Mouse (Mus musculus): ENCODE data around the gene Vdr.
"Not testable (repeated sequence)": the region's sequence is repeated elsewhere in the genome, so short reads cannot be mapped to it uniquely, and the experiment has no call there.

Gene Vdr

DNA sequence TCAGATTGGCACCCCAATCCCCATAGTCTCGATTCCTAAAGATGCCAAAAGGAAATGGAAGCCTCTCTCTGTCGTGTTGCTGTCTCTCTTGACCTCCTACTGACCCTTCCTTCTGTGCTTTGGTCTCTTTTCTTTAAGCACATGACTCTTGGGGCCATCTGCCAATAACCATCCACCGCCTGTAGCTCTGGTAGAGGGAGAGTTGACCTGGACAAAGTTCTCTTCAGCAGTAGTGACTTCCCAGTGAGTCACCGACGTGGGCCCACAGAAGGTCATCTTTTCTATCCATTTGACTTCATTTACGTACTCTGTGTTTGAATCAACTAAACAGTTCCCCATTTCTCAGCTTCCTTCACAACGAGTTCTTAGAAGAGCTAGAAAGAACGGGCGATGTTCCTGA lies 30.0 kb downstream of the Vdr start:
- no peak for DNase-seq (ENCODE audit: low spot score in 2 of 2)

DNA sequence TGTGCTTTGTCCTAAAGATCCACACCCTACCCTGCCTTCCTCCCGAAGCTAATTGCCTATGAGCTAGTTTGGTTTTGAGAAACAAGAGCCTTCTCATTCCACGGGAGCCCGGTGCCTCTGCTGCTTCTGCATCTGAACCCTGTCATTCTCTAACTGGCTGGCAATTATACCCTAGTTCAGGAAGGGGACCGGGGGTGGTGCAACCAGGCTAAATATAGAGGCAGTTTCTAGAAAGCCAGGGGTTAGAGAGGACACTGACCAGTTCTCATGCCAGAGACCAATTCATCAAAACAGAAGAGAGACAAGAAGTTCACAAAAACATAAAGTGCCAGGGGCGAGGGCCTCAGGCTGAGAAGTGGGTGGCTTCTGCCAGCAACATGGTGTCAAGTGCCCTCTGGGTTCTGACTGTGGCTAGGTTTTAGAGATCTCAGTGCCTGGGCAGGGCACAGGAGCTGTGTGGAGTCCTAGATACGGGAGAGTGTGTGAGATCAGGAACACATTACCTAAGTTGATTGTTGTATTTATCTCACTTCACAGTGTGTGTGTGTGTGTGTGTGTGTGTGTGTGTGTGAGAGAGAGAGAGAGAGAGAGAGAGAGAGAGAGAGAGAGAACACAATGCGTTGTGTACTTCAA lies 31.6 kb downstream of the Vdr start:
- no peak for DNase-seq (ENCODE audit: low spot score in 2 of 2)

DNA sequence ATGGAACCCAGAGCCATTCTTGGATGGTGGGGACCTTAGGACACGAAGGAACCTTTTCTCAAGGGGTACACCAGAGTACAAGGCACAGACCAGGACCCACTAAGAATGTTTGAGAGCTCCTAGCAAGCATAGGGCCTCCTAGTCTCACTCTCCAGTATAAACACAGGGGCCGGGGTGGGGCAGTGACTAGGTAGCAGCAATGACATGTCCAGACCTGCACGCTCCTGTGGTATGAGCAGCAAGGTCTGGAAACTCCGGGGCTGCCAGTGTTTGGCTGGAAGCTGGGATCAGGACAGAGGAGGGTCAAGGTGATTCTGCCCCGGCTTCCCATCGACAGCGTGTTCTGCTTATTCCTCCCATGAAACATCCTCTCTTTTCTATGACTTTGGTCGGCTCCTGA lies 34.6 kb downstream of the Vdr start:
- no peak for DNase-seq (ENCODE audit: low spot score in 2 of 2)

DNA sequence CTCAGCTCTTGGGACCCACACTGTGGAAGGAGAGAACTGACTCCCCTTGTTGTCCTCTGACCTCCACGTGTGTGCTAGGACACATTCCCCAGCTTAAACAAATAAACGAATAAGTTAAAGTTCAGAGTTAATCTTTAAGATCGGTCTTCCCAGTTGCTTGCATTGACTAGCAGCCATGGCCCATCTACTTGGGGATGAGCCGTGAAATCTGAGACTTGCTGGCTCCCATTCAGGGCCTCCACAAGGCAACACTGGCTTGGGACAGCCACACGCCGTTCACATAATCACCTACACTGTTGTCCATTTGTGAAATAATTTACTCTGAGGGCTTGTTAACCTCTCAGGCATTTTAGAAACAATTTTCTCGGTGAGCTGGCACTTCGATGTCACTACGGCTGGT lies 36.7 kb downstream of the Vdr start:
- DNase-seq (ENCODE audit: low spot score in 2 of 2) = no peak

DNA sequence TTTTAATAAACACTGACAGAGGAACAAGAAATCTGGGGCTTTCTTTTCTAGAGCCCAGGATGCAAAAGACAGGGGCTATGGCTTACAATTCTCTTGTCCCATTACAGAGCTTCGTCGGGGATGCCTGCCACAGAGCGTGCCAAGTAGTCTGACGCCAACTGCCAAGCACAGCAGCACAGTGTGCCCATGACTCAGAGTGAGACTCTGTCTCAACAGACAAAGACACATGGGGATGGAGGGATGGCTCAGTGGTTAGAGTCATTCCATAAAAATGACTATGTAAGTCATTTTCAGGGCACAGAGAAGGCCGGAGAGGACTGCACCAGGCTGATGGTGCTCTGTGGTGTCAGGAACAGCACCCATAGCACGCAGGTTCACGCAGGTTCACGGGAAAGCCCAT lies 38.3 kb downstream of the Vdr start:
- DNase-seq (ENCODE audit: low spot score in 2 of 2) = no peak

DNA sequence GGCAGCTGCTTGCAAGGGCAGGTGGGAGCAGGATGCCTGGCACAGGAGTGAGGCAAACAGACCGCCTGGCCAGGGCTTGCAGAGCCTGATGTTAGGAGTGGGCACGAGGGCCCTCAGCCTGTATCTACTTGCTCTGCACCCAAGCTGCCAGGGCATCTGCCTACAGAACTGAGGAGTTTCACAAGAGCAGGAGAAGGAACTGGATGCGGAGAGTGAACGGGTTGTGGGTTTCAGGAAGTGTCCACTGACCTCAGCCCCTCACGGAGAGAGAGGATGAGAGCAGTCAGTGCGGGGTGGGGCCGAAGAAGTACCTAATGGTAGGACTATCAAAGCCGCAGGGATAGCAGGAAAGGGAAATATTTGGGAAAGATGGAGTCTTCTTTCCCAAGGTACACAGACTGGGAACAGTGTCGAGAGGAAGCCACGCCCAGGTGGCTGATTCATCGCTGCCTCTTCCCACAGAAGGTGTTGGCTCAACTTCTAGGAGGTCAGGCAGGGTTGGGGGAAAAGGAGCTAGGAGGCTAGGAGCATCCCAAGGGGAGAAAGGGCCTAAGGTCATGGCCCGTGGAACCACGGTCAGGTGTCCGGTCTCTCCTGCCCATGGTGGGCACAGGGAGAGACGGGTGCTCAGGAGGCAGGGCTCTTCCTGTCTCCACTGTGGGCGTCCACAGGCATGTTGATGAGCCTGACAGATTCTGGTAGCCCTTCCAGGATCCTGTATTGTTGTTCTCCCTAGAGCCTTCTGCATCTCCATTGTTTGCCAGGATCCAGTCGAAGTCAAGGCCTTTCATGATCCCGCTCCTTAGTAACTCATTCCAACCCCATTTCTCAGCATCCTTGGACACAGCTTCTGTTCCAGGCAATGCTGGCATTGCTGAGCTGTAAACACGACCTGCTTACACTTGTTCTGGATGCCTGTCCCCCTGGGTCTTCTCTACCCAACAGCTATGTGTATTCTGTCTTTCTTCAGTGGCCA lies 39.1 kb downstream of the Vdr start:
- DNase-seq (ENCODE audit: low spot score in 2 of 2) = no peak

DNA sequence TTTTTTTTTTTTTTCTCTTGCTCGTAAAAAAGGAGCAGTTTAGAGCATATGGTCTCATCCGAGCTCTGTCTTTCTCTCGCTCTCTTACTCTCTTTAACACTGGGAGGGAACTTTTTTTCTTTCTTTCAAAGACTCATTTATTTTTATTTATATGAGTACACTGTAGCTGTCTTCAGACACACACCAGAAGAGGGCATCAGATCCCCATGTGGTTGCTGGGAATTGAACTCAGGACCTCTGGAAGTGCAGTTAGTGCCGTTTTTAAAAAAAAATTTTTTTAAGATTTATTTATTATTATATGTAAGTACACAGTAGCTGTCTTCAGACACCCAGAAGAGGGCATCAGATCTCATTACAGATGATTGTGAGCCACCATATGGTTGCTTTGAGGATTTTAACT lies 40.3 kb downstream of the Vdr start:
- DNase-seq (ENCODE audit: low spot score in 2 of 2) = not testable (repeated sequence)

DNA sequence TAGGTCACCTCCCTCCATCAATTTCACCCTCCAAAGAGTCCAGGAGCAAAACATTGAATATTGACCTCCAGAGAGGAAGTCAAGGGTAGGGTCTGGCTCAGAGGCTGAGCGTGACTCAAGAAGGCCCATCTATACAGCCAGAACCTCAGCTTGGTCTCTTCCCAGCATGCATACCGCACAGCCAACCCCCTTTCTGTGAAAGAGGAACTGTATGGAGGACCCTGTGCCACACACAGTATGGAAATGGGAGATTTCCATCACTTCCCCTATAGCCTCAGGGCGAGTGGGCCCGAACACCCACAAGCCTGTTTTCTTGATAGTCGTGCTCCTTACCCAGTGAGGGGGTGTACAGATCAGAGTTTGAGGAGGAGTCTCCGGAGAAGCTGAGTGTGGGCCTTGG lies 41.4 kb downstream of the Vdr start:
- no peak for DNase-seq (ENCODE audit: low spot score in 2 of 2)

DNA sequence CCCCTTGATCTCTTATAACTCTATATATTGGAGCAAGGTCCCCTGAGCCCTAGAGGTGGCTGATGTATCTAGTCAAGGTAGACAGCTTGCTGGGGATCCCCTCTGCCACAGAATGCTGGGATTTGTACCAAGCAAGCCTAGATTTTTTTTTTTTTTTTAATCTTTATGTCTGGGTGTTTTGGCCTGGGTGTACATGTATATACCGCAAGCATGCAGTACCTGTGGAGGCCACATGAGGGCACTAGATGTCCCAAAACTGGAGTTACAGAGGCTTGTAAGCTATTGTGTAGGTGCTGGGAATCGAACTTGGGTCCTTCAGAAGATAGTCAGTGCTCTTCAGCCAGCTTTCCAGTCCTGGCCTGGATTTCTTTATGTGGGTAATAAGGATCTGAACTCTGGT lies 44.4 kb downstream of the Vdr start:
- DNase-seq (ENCODE audit: low spot score in 2 of 2) = no peak

DNA sequence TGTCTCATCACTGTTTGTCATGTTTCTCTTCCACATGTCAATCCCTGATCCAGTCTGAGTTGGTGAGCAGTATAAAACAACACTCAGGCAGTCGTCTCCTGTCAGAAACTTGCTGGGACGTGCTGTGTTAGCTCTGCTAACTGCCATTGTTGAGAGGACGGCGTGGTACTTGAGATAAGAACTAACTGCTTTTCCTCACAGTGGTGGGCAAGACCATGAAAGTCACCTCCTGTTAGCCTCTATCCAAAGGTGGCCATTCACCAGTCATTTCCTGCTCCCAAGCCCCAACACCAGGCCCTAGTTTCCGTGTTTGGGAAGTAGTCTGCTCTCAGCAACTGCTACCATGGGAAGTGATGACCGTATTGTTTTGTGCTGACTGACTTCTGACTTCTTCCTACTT lies 45.3 kb downstream of the Vdr start:
- DNase-seq (ENCODE audit: low spot score in 2 of 2) = no peak

DNA sequence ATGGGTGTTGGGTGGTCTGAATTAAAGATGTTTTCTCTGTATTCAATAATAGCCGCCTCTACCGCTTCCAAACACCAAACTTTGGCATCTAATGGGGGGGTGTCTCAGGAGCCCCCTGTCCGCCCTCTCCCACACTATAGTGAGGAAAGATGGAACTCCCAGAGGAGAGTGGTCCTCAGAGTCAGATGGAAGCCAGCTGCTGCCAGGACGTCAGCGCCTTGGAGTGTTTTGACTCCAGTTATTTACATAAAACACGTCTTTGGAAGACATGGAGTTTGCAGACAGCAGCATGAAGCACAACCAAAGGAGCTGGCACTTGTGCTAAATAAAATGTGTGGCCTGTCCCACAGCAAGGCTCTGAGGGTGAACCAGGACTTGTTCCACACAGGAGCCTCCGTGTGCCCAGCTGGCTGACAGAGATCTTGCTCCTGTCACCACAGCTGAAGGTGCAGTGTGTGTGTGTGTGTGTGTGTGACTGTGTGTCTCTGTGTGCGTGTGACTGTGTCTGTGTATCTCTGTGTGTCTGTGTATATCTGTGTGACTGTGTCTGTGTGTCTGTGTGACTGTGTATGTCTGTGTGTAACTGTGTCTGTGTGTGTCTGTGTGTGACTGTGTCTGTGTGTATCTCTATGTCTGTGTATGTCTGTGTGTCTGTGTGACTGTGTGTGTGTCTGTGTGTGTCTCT lies 45.9 kb downstream of the Vdr start:
- no peak for DNase-seq (ENCODE audit: low spot score in 2 of 2)

DNA sequence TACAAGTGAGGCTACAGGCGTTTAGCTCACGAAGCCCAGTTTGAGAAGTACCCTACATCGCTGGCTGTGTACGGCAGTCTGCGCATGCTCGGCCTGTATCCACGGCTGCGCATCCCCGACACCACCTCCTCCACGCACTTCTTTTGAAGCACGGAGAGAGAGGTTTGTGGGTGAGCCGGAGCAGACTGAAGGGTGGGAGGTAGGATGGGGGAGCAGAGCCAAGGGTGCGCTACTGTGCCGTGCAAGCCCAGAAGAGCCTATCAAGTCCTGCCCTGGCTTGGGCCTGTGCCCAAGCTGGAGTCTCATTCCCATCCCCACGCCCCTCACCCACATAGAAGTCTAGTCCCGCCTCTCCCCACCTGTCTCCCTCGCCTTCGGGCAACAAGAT lies 46.9 kb downstream of the Vdr start:
- no peak for DNase-seq (ENCODE audit: low spot score in 2 of 2)

DNA sequence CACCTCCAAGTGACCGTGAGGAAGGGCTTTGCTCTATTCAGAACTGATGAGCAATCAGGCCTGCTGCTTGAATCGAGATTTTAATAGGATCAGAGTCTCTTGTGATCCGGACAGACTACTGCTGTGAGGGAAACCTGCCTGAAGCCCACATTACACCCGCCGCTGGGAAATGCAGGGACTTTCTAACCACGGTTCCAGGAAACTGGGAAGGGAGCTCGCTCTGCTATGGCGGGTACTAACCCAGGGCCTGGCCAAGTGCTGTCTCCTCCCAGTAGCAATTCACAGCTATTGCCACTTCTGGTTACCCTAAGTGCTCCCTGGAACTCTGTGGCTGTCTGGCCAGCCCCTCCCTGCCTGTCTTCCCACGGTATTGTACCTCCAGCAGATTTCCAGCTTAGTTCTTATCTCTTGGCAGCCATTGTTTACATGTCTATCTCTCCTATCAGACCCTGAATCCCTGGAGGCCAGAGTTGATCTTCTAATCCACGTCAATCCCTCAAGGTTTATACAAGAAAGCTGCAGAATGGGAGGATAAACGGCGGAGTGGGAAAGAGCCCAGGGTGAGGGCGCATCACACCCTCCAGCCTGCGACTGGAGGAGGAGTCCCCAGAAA lies 47.4 kb downstream of the Vdr start:
- DNase-seq (ENCODE audit: low spot score in 2 of 2) = no peak

DNA sequence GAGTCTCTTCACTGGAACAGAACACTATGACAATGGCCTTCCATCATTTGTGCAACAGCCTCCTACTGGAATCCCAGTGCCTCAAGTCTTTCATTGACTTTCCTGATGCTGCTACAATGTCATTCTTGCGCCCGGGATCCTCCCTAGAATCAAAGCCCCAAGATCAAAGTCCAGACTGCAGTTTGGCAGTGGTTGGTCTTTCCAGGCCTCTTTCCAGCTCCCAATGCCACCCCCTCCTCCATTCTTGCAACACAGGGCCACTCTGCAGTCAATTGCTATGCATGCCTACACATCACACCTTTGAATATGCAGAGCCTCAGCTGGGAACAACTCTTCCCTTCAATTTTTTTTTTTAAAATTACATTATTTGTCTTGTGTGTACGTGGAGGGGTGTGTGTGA lies 50.1 kb downstream of the Vdr start:
- no peak for DNase-seq (ENCODE audit: low spot score in 2 of 2)

DNA sequence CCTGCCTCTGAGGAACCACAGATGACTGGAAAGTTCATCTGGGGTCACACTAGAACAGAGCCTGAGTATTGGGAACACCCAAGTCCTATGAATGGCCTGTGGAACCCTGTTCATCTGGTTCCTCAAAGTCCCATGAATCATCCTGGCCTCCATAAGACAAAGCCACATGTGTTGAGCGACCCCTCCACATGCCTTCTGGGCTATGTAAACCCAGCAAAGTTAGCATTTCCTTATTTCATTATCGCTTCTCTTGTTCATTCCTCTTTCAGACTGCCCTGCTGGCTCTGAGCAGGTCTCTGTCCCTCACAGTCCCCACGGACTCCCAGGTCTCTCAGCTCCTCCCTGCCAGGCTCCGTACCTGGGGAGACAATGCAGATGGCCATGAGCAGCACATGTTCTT lies 52.0 kb downstream of the Vdr start:
- DNase-seq (ENCODE audit: low spot score in 2 of 2) = no peak

DNA sequence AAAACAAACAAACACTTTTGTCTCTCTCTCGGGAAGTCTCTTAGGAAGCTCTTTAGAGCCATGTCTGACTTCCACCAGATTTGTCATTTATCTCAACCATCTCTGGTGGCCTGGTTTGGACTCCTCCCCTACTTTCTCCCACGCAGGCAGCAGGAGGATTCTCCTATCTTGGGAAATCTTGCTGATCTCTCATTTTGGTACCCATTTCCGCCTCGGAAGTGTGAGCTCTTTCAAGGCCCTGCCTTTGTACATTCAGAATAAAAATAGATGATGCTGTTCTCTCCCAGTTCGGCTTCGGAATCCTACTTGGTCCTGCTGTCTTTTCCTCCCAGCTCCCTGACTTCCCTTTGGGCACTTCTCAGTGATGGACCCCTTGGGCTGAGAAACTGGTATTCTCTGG lies 55.9 kb downstream of the Vdr start:
- no peak for DNase-seq (ENCODE audit: low spot score in 2 of 2)

DNA sequence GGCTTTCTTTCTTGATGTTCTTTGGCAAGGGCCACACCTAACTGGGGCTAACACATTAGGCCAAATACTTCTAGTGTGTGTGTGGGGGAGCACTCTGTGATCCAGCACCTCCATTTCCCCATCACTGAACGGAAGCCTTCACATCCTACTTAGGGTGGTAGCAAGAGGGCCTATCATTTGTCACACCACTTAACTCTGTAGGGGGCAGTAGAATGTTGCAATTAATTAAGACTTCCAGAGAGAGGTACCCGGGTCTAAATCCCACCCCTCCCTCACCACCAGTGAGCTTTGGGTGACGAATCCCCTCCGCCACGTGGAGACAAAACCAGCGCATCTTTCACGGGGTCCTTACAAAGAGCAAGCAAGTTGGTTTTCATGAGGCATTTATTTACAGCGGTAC lies 56.4 kb downstream of the Vdr start:
- DNase-seq (ENCODE audit: low spot score in 2 of 2) = no peak

DNA sequence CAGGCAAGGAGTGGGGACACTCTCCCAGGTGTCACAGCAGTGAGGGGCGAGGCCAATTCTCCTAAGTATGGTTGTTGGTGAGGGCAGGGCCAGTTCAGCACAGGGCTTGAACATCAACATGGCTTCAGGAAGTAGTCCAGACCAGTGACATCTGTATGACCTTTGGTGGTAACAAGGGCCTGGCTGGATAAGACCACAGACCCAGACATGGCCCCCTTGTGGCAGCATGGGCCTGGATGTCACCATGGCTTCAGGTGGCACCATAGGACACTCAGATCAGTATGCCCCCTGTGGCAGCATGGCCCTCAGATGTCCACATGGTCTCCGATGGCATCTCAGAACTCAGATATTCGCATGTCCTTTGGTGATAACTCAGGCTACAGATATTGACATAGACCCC lies 58.1 kb downstream of the Vdr start:
- DNase-seq (ENCODE audit: low spot score in 2 of 2) = no peak

DNA sequence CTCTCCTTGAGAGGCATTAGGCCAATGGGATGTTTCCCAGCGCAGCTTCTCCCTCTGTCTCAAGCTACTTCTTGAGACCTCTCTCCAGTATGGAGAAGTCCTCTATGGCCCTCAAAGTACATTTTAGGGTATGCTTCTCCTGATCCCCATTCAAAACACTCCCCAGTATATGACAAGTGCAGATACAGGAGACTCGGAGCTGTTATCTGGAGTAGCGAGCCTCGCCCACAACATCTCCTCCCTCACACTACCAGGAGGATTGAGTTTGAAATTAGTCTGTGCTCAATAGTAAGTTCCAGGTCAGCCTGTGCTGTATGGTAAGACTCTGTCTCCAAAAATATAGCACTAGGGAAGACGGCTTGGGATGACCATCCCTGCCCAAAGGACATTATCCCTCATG lies 59.4 kb downstream of the Vdr start:
- no peak for DNase-seq (ENCODE audit: low spot score in 2 of 2)

DNA sequence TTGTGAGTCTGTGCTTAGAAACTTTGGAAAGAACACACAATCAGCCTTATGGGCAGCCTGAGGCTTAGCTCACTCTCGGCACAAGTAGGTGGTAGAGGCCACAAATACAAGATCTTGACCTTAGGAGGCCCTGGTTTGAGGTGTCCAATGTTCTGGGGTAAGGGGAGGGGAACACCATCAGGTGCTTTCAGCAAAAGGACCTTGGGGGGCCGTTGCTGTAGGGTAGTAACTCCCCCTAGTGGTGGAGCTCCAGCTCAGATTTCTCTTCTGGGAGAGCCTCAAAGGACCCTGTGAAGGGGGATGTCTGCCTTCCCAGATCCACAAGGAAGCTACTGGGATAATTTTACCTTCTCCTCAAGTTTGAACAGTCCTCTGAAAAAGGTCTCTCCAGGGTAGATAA lies 60.0 kb downstream of the Vdr start:
- no peak for DNase-seq (ENCODE audit: low spot score in 2 of 2)

DNA sequence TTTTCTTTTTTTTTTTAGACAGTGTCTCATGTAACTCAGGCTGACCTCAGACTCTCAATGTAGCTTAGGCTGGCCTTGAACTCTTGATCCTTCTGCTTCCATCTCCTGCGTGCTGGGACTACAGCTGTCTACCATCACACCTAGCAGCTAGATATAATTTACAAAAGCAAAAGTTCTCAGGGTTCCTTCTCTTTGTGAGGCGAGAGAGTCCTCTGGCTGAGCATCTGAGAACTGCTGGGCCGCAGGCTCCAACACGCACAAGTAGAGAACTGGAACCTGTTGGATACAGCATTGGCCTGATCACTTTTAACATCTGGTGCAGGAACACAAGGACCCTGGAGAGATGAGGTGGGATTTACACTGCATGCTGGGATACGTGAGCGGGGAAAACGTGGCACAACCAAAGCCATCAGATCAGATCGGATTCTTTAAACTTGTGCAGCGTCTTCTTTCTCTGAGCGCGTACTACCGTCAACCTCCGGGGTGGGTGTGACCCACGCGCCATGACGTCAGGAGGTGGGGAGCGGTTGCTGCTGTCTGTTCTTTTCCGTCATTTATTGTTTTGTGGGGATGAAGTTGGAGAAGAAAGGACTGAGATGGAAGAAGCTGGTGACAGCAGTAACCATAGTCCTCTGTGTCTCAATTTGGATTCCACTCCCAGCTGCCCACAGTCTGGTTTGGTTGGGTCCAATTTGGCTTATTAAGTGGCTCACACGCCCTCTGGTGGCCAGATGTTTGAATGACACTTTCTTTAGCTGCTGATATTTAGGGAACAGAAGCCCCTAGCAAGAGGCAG lies 61.1 kb downstream of the Vdr start:
- peak; percentile 79 to 83 for DNase-seq (ENCODE audit: low spot score in 2 of 2)

DNA sequence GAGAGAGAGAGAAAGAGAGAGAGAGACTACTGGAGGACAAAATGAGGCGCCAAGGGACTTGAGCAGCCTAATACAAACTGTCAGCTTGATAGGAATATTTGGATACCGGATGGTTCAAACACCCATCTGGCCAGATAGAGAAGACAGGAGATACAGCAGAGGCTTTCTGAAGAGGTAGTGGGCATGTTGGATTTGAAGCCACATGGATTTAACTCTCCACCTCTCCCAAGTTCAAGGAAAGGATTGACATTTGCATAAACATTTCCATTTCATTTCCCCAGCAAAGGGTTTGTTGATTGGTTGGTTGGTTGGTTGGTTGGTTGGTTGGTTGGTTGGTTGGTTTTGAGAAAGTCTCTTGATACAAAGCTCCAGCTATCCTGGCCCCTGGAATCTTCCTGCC lies 62.6 kb downstream of the Vdr start:
- DNase-seq (ENCODE audit: low spot score in 2 of 2) = no peak

All from urinary bladder, postnatal 4 days (tissue).